Mouse (Mus musculus) left cerebral cortex, adult 18-20 months (tissue): Measurements from ENCODE around the gene Lrch3. TPM values are rescaled to one million over a fixed set of nuclear protein-coding genes. Genes with fewer than 3 reads are reported as not detected.

Experiments
- DNase-seq, 2 experiments: peaks; one replicate each; pipeline ENCODE4 v3.0.0; 2021 to 2022; ENCODE audit warnings: low spot score in 2 of 2, mixed read lengths in 1 of 2
- total RNA-seq, 2 experiments: library from RNA; stranded (reverse); gene quantifications; 2 replicates each; pipeline ENCODE4 v1.2.3; 2021

Lrch3 gene
- total RNA-seq, 2 experiments from 2014 or later, result 36.3 to 40.1 TPM

DNA sequence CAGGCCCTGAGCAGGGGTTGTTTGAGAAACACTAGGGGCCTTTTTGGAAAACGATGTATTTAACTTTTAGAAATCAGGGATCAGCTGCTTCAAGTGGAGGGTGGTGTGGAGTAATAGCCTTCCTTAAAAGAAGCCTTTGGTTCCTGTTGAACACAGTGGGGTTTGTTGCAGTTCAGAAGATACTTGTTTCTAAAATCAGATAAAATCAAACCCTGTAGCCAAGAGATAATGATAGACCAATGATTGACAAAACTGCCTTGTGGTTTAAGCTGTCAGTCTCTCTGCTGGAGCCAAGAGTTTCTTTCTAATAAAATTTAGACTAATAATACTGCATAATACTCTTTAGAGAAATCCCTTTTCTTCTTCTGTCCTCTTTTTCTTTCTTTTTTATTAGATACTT lies 66.3 kb downstream of the Lrch3 start:
- DNase-seq, result no peak

DNA sequence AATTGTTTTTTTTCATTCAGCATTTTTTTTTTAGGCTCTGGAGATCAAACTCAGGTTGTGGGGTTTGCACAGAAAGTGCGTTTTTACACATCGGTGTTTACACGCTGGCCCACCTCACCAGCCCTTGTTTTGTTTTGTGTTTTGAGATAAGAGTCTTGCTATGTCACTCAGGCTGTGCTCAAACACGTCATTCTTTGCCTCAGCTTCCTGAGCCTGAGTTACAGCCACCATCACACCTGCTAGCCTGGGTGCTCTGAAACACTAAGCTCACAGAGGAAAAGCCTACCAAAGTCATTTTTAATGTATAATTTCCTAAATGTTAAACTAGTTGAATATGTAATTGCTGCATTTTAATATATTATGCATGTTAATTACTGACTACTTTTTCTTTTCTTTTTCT lies 67.5 kb downstream of the Lrch3 start:
- no peak for DNase-seq

DNA sequence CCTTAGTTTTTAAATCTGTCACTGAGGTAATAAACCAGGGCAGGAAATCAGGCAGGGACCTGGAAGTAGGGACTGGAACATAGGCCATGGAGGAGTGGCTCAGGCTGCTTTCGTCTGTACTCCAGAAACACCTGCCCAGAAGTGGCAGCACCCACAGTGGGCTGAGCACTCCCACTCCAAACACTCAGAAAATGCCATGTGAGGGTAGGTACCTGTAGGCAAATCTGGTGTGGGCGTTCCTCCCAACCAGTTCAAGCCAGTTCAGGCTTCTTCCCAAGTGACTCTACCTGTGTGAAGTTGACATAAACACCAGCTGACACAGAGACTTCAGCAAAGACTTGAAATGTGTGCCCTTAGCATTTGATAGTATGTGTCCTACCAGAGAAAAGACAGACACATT lies 70.7 kb downstream of the Lrch3 start:
- DNase-seq, result no peak

DNA sequence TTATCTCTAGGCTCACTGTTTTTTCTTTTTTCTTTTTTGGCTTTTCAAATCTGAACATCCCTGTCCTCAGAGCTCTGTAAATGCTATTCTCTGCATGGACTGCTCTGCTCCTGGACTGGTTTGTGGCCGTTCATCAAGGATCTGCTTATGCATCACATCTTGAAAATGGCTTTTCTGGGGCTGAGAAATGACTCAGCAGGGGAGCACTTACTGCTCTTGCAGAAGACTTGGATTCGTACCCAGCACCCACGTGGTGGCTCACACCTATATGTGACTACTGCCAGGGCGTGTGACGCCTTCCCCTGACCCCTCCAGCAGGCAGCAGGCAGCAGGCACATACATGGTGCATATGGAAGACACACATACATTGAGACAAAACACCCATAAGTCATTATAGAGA lies 78.3 kb downstream of the Lrch3 start:
- DNase-seq, result peak; percentile 25 to 43

- DNase-seq, result no peak
These were observed 91.3 kb downstream of the Lrch3 start for GRCm38 (mm10) chr16:33005216-33005615.

GRCm38 (mm10) chr16:33006888-33007287 lies 93.0 kb downstream of the Lrch3 start:
- DNase-seq, result no peak

GRCm38 (mm10) chr16:33007436-33007835 lies 93.5 kb downstream of the Lrch3 start:
- DNase-seq, result no peak

DNA sequence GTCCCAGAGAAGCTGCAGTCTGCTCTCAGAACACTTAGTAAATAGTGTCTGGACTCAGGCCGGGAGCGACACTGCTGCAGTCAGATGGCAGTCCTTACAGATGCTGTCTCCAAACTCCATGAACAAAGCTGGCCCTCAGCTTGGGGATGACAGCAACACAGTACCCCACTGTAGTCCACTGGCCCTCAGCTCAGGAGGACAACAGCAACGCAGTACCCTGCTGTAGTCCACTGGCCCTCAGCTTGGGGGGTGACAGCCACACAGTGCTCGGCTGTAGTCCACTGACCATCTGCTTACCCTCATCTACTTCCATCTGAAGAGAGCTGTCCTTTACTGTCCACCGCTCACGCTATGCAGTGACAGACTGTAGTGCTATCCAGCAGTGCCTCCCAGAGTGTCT lies 96.3 kb downstream of the Lrch3 start:
- no peak for DNase-seq

GRCm38 (mm10) chr16:33013801-33014200 lies 99.9 kb downstream of the Lrch3 start:
- no peak for DNase-seq

GRCm38 (mm10) chr16:33014921-33015320 lies 101.0 kb downstream of the Lrch3 start:
- no peak for DNase-seq

GRCm38 (mm10) chr16:33015396-33015907 lies 101.6 kb downstream of the Lrch3 start:
- no peak for DNase-seq

GRCm38 (mm10) chr16:33015986-33016385 lies 102.1 kb downstream of the Lrch3 start:
- no peak for DNase-seq

- DNase-seq, result no peak
These were observed 103.9 kb downstream of the Lrch3 start for GRCm38 (mm10) chr16:33017677-33018349.

DNA sequence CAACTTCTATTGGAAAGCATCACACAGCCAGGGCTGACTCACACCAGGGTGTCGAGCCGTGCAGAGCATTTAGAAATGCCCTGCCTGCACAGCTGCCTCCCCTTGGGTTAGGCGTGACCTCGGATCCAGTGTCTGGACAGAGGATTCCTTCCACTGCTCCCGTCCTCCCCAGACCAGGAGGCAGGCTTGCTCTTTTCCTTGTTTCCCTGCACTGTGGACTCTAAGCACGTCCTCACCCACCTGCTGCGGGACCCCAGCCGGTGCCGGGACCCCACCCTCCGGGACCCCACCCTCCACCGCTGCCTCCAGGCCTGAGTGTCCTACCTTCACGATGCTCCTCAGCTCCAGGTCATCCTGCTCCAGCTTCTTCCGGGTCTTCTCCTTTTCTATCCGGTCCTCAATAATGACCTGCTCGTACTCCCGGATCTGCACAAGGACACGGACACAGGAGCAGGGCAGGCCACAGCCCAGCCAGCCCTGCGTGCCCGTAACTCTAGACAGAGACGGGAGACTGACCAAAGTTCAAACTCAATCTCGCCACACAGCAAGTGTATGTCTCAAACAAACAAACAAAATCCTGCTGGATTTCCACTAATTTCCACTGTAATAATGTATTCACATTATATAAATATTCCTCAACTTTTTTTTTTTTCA lies 105.3 kb downstream of the Lrch3 start:
- no peak for DNase-seq

DNA sequence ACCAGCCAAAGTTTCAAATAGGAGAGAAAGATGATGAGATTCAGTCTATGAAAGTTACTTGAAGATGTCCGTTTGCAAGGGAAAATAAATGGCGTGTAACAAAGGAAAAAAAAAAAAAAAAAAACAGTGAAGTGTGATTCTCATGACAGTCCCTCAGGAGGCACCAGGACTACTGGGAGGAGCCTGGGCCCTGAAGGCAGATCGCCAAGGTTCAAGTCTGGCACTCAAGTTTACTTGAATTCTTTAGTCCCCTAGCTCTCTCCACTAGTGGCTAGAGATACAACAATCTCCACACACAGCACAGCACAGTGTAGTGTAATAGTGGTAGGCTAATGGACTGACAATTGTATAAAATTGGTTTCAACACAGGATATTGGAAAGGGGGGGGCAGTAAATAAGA lies 107.5 kb downstream of the Lrch3 start:
- DNase-seq, result no peak

DNA sequence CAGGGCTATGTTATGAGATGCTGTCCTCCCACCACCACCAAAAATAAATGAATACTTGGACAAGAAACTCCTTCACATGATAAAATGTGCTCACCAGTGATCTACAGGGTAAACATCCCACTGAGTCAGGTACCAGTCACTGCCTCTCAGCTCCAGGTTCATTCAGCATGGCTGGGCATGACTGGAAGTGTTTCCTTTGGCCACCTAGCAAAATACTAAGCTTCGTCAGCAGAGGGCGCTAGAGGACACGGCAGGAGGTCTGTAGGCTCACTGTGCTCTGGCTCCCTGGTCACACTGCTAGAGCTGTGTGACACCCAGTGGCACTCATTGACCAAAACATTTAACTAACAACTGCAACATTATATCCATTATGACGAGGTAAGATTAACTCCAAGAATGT lies 109.8 kb downstream of the Lrch3 start:
- peak; percentile 86 to 89 for DNase-seq

- DNase-seq, result no peak
These were observed 110.7 kb downstream of the Lrch3 start for GRCm38 (mm10) chr16:33024456-33025104.

DNA sequence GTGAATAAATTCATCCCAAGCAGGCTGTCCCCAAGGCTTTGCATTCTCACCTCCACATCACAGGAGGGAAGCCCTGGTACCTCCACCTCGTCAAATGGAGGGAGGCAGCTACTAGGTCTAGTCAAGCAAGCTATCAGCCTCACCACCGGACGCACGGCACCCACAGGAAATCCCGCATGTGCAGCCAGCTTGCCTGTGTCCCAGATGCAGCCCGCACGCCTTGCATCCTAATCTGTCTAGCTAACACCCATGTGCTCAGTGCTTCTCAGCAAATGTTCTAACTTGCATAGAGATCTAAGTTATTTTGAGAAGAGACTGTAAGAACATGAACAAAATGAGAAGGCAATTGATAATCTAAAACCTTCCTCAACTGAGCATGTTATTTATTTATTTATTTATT lies 112.5 kb downstream of the Lrch3 start:
- DNase-seq, result no peak

- DNase-seq, result no peak
These were observed 122.1 kb downstream of the Lrch3 start for GRCm38 (mm10) chr16:33036006-33036405.

- no peak for DNase-seq
These were observed 128.8 kb downstream of the Lrch3 start for GRCm38 (mm10) chr16:33042682-33043081.

DNA sequence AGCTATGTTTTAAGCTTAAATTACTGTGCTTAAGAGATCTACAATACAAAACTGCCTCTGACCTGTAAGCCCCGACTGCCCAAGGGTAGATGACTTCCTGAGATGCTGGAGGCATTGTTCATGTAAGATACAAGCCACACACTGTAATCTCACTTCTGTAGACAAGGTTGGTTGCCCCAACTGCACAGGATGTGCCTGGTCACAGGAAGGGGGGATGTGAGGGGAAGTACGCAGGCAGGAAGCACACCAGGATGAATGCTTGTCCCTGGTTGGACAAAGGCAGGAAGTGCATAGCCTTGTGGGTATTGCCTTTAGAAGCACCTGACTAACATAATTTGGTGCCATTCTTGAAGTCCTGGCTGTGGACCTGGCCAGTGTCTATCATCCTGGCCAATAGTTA lies 129.4 kb downstream of the Lrch3 start:
- DNase-seq, result no peak

DNA sequence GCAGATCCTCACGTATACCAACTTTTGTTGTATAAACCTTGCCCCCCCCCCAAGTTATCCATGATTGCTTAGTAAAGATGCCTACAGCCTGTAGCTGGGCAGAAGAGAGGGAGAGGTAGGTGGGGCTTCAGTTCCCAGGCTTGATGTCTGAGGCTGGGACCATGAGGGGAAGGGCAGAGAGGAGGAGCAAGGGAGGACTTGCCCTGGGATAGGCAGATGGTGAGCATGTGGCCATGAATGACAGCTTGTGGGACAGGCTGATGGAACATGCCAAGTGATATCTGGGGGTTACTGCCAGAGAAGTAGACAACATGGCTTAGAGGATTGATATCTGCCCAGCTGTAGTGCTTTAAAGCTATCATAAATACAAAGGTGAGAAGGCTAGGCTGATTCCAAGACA lies 134.1 kb downstream of the Lrch3 start:
- DNase-seq, result no peak
